Mouse (Mus musculus) kidney, postnatal 36 days (tissue): ENCODE measurements at regions not wholly inside any gene's neighbourhood (a gene's known extent, or its start where the extent isn't known, plus 50 kb on each side); places are given as distances from the start of the nearest gene placed in this dataset.

Experiments
- DNase-seq, 2 experiments: peaks; one replicate each; pipeline ENCODE4 v3.0.0; 2021 to 2022; ENCODE audit warnings: mixed read lengths in 2 of 2

GRCm38 (mm10) chr9:46819808-46820207 is 178.7 kb upstream of the Gm4791 start:
- DNase-seq: no peak

GRCm38 (mm10) chr9:46819376-46819775 is 179.2 kb upstream of the Gm4791 start:
- DNase-seq: no peak

GRCm38 (mm10) chr9:46816126-46816525 is 182.4 kb upstream of the Gm4791 start:
- no peak for DNase-seq

GRCm38 (mm10) chr9:46814478-46815241 is 183.9 kb upstream of the Gm4791 start:
- peak; percentile 40 to 81 for DNase-seq

- no peak for DNase-seq
These were observed 188.3 kb upstream of the Gm4791 start for GRCm38 (mm10) chr9:46810266-46810665.

GRCm38 (mm10) chr9:46795446-46795845 is 203.1 kb upstream of the Gm4791 start:
- DNase-seq: no peak

GRCm38 (mm10) chr9:46789036-46789435 is 209.5 kb upstream of the Gm4791 start:
- DNase-seq: no peak

GRCm38 (mm10) chr9:46788456-46788855 is 210.1 kb upstream of the Gm4791 start:
- DNase-seq: no peak

GRCm38 (mm10) chr9:46784355-46784975 is 214.1 kb upstream of the Gm4791 start:
- no peak for DNase-seq

- DNase-seq: no peak
These were observed 214.8 kb upstream of the Gm4791 start for GRCm38 (mm10) chr9:46783597-46784354.

- no peak for DNase-seq
These were observed 216.9 kb upstream of the Gm4791 start for GRCm38 (mm10) chr9:46781681-46782080.

GRCm38 (mm10) chr9:46778769-46779168 is 219.8 kb upstream of the Gm4791 start:
- DNase-seq: no peak

- no peak for DNase-seq
These were observed 223.7 kb upstream of the Gm4791 start for GRCm38 (mm10) chr9:46774821-46775220.

- no peak for DNase-seq
These were observed 238.3 kb upstream of the Gm4791 start for GRCm38 (mm10) chr9:46760247-46760646.

GRCm38 (mm10) chr9:46757005-46757672 is 241.4 kb upstream of the Gm4791 start:
- DNase-seq: no peak

GRCm38 (mm10) chr9:46751981-46752380 is 246.6 kb upstream of the Gm4791 start:
- DNase-seq: no peak

- DNase-seq: no peak
These were observed 249.1 kb upstream of the Gm4791 start for GRCm38 (mm10) chr9:46749441-46749840.

GRCm38 (mm10) chr9:46746266-46746665 is 252.3 kb upstream of the Gm4791 start:
- DNase-seq: no peak

GRCm38 (mm10) chr9:46740496-46740895 is 258.0 kb upstream of the Gm4791 start:
- DNase-seq: no peak

GRCm38 (mm10) chr9:46739341-46739740 is 259.2 kb upstream of the Gm4791 start:
- no peak for DNase-seq

- DNase-seq: no peak
These were observed 259.9 kb upstream of the Gm4791 start for GRCm38 (mm10) chr9:46738634-46739033.

- no peak for DNase-seq
These were observed 260.5 kb upstream of the Gm4791 start for GRCm38 (mm10) chr9:46738056-46738455.

- DNase-seq: no peak
These were observed 261.1 kb upstream of the Gm4791 start for GRCm38 (mm10) chr9:46737446-46737845.
